ENCODE assay signal across 12 mouse cellular contexts in genomic region chr6:52966001-52966400, GRCm38 (mm10).
DNase-seq lines count a peak whose midpoint lies in the region; ATAC-seq and TF ChIP-seq lines count a peak whose summit lies in the region.
"Had no signal": no experiment of that assay in that cellular context is flagged by ENCODE, and none has a peak within 500 bp of the region (broad histone marks: within the 10 kb centered on the region; RNA-seq: fewer than 3 reads in every experiment).

No protein-coding gene starts in this region.

- H3K79me2 ChIP-seq in heart, adult 2 months (replicated peaks; ENCODE audit: control insufficient read depth, insufficient read depth, low read length), result no peaks in the 10 kb centered on the region

- peak overlapping the region; percentile 56; the same call in 1 of the 2 replicates for H3K27ac ChIP-seq in heart, adult 2 months
- H3K27ac ChIP-seq in stomach, embryonic 16.5 days (ENCODE audit: low read length), result peak overlapping the region; percentile 42; the same call in 1 of the 2 replicates
- H3K27ac ChIP-seq: midbrain, embryonic 12.5 days; neural tube, embryonic 12.5 days had no signal

- intact Hi-C loops in heart, adult 2 months (cut with DNase I), result loop anchor here (5.0 kb wide), 1 partner anchor 709 kb away; no protein-coding TSS in a partner anchor
- intact Hi-C loops in heart, postnatal 10 days (cut with DNase I), result loop anchor here (5.0 kb wide), 1 partner anchor 709 kb away; no protein-coding TSS in a partner anchor

- no peak overlapping the region for H3K4me3 ChIP-seq in heart, adult 2 months
- no peak overlapping the region for H3K4me3 ChIP-seq in stomach, embryonic 16.5 days (replicated peaks; ENCODE audit: low read length)
- H3K4me3 ChIP-seq: midbrain, embryonic 12.5 days; neural tube, embryonic 12.5 days had no signal

- no peak overlapping the region for H3K9ac ChIP-seq in heart, adult 2 months (ENCODE audit: low read depth, low read length)
- no peak overlapping the region for H3K9ac ChIP-seq in stomach, embryonic 16.5 days (ENCODE audit: low read length)
- H3K9ac ChIP-seq: lung, embryonic 14.5 days; midbrain, embryonic 12.5 days; neural tube, embryonic 12.5 days had no signal

- TF ChIP-seq EP300 in heart, adult 2 months (IDR thresholded peaks at IDR 0.05; ENCODE audit: insufficient read depth, low read depth, low read length), result 0 out of 2 replicates have a peak, but pooled peaks have one; percentile 39

- no peak overlapping the region for H3K4me2 ChIP-seq in stomach, embryonic 16.5 days (ENCODE audit: low read depth, low read length)
- H3K4me2 ChIP-seq: lung, embryonic 14.5 days; midbrain, embryonic 12.5 days; neural tube, embryonic 12.5 days had no signal

- no peaks in the 10 kb centered on the region for H3K36me3 ChIP-seq in heart, adult 2 months (ENCODE audit: control insufficient read depth, insufficient read depth, low read length)
- H3K36me3 ChIP-seq in stomach, embryonic 16.5 days (ENCODE audit: control insufficient read depth, insufficient read depth, low read length), result no peaks in the 10 kb centered on the region
- H3K36me3 ChIP-seq: midbrain, embryonic 12.5 days; neural tube, embryonic 12.5 days had no signal

- H3K4me1 ChIP-seq in heart, adult 2 months (ENCODE audit: control insufficient read depth, insufficient read depth, low read length), result peaks cover 9% of the 10 kb centered on the region
- H3K4me1 ChIP-seq in stomach, embryonic 16.5 days (ENCODE audit: control insufficient read depth, insufficient read depth, low read length), result peaks cover 42% of the 10 kb centered on the region

- H3K27me3 ChIP-seq in heart, adult 2 months (ENCODE audit: control insufficient read depth, insufficient read depth, low read length), result no peaks in the 10 kb centered on the region
- H3K27me3 ChIP-seq in stomach, embryonic 16.5 days (ENCODE audit: control insufficient read depth, insufficient read depth, low read length), result no peaks in the 10 kb centered on the region
- H3K27me3 ChIP-seq: midbrain, embryonic 12.5 days; neural tube, embryonic 12.5 days had no signal

- DNase-seq in lung, postnatal 36 days, result peak; percentile 18
- no peak for DNase-seq in lung, postnatal 4 days
- DNase-seq in heart, adult 2 months, result peak in 1 of 2 experiments; percentile 60
- DNase-seq in heart, postnatal 10 days, result peak; percentile 73 to 79
- no peak for DNase-seq in right cerebral cortex, postnatal 25 days
- DNase-seq in cerebellum, adult 8-10 months, result no peak
- DNase-seq: lung, embryonic 14.5 days; right cerebral cortex, adult 18-20 months had no signal

- no peak for TF ChIP-seq POLR2A in heart, adult 2 months (IDR thresholded peaks at IDR 0.05; ENCODE audit: insufficient read depth, low read depth, low read length)

- no peak for ATAC-seq in stomach, embryonic 16.5 days (ENCODE audit: insufficient read depth, low FRiP score)
- ATAC-seq: forebrain, embryonic 16.5 days had no signal

- TF ChIP-seq CTCF in heart, adult 2 months (IDR thresholded peaks at IDR 0.05), result no peak

- H3K9me3 ChIP-seq in stomach, embryonic 16.5 days (replicated peaks; ENCODE audit: control insufficient read depth, low read length), result no peaks in the 10 kb centered on the region
- H3K9me3 ChIP-seq: midbrain, embryonic 12.5 days; neural tube, embryonic 12.5 days had no signal

- WGBS in heart, adult 2 months, result 8% methylated on average over 4 of the region's 4 CpGs
- 43% methylated on average over 4 of the region's 4 CpGs for WGBS in stomach, embryonic 16.5 days

Comparison
In these comparisons a context has a peak if more than half of its experiments do, and no peak if none do; other contexts are left out.
1. DNase-seq: peak in lung, postnatal 36 days (single experiment) and heart, postnatal 10 days (2 of 2); none in lung, postnatal 4 days (0 of 2), right cerebral cortex, postnatal 25 days (single experiment) and cerebellum, adult 8-10 months (single experiment).